Mouse (Mus musculus): Measurements from ENCODE around the gene Aldob.
A peak's percentile ranks its signal among the peaks of the same experiment; 100 is the strongest.
"Not testable (repeated sequence)": the region's sequence is repeated elsewhere in the genome, so short reads cannot be mapped to it uniquely, and the experiment has no call there.

The Aldob gene

GRCm38 (mm10) chr4:49535675-49536294 is 13.6 kb downstream of the Aldob start:
- no peak for DNase-seq (ENCODE audit: low read depth, low spot score)

- DNase-seq (ENCODE audit: low read depth, low spot score) = no peak
Measured at GRCm38 (mm10) chr4:49535036-49535435, 14.3 kb downstream of the Aldob start.

GRCm38 (mm10) chr4:49522576-49522975 is 26.8 kb downstream of the Aldob start:
- DNase-seq (ENCODE audit: low read depth, low spot score) = no peak

GRCm38 (mm10) chr4:49521346-49521745 is 28.0 kb downstream of the Aldob start:
- DNase-seq (ENCODE audit: low read depth, low spot score) = no peak

GRCm38 (mm10) chr4:49520572-49521340 is 28.6 kb downstream of the Aldob start, which contains the start of the genes Mrpl50 and Zfp189:
Gene Mrpl50, minus strand, starts transcription at chr4:49521093.
Gene Zfp189, plus strand, starts transcription at chr4:49521176.
- peak; percentile 96 for DNase-seq (ENCODE audit: low read depth, low spot score)

- DNase-seq (ENCODE audit: low read depth, low spot score) = no peak
Measured at GRCm38 (mm10) chr4:49519476-49519875, 29.9 kb downstream of the Aldob start.

GRCm38 (mm10) chr4:49514441-49514840 is 34.9 kb downstream of the Aldob start:
- no peak for DNase-seq (ENCODE audit: low read depth, low spot score)

GRCm38 (mm10) chr4:49512636-49513035 is 36.7 kb downstream of the Aldob start:
- DNase-seq (ENCODE audit: low read depth, low spot score) = no peak

- DNase-seq (ENCODE audit: low read depth, low spot score) = not testable (repeated sequence)
Measured at GRCm38 (mm10) chr4:49510236-49510835, 39.0 kb downstream of the Aldob start.

GRCm38 (mm10) chr4:49509183-49509582 is 40.2 kb downstream of the Aldob start:
- DNase-seq (ENCODE audit: low read depth, low spot score) = no peak

- no peak for DNase-seq (ENCODE audit: low read depth, low spot score)
Measured at GRCm38 (mm10) chr4:49506386-49506785, 43.0 kb downstream of the Aldob start, which contains the start of gene Baat. Gene Baat, minus strand, starts transcription at chr4:49506557.

- DNase-seq (ENCODE audit: low read depth, low spot score) = no peak
Measured at GRCm38 (mm10) chr4:49503563-49503962, 45.8 kb downstream of the Aldob start.

All from skeletal muscle tissue, adult 2 months (tissue).